Mouse (Mus musculus): ENCODE data around the gene Ace2.

Gene Ace2

GRCm38 (mm10) chrX:164183844-164184243, 44.7 kb downstream of the Ace2 start:
- DNase-seq = peak; percentile 16

GRCm38 (mm10) chrX:164189880-164190279, 50.7 kb downstream of the Ace2 start:
- no peak for DNase-seq

- DNase-seq = no peak
These were observed 58.5 kb downstream of the Ace2 start for GRCm38 (mm10) chrX:164197679-164198078.

DNA sequence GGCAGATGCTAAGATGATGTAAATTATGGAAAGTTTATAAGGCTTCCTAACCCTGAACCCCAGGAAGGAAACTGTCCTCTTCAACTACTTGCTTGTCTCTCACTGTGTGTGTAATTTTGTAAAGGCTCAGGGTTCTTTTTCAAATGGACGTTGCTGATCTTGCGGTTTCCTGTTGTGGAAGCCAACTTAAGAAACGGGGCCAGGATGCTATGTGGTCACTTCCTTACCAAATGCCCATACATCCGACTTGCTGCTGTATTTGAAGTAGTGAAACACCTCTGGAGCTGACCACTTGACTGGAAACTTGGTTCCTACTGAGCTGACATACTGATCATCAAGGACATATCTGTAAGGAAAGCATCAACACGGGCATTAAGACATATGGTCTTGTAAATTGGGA, 61.4 kb downstream of the Ace2 start:
- no peak for DNase-seq

DNA sequence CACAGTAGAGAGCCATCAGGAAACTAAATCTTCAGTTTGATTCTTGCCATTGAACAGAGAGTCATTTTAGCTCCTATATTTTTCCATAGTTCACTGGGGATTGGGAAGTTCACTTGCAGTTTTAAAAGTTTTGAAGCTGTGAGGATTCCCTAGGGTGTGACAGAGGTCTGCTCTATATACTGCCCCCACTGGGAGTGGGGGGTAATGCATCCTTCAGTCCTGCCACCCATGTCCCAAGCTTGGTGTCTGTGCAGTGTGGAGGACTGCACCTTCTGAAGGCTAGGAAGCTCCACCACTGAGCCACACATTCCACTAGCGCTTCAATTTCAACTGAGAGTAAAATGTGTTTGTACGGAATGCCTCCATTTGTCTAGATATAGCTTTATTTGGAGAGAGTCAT, 82.9 kb downstream of the Ace2 start:
- DNase-seq = no peak

DNA sequence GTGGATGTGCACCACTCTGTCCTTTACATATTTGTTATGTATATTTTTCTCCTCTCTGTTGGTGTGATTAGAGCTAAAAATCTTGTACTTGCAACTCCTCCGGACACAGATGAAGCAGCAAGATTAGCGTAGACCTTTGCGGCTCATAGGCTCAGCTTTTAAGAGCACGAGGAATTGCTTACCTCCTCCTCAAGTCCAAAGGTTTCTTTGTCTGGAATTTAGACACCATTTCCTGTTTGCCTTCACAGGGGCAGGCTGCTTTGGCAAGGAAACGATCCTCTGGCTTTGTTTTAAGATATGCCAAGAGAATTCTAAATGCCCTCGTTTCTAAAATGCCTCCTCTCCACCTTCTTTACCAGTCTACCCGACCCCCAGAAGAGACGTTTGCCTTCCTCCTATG, 94.2 kb downstream of the Ace2 start:
- DNase-seq = no peak
